Mouse (Mus musculus): Measurements from ENCODE around the gene Dglucy.

Dglucy gene

GRCm38 (mm10) chr12:100944921-100945336 is 166.1 kb downstream of the Dglucy start:
- no peak for TF ChIP-seq GATA4 (IDR thresholded peaks at IDR 0.05; ENCODE audit: insufficient replicate concordance, low read length)

- TF ChIP-seq GATA4 (IDR thresholded peaks at IDR 0.05; ENCODE audit: insufficient replicate concordance, low read length), result no peak
Measured at GRCm38 (mm10) chr12:100945501-100945900, 166.6 kb downstream of the Dglucy start.

- no peak for TF ChIP-seq GATA4 (IDR thresholded peaks at IDR 0.05; ENCODE audit: insufficient replicate concordance, low read length)
Measured at GRCm38 (mm10) chr12:100945948-100946347, 167.1 kb downstream of the Dglucy start.

Measured in liver, adult (tissue).